Mouse (Mus musculus): ENCODE measurements around the gene Syt10. TPM values are rescaled to one million over a fixed set of nuclear protein-coding genes. Genes with fewer than 3 reads are reported as not detected.

Gene Syt10
- polyA plus RNA-seq, 1 experiment from 2014 or later, result 0.16 TPM

Small RNA genes within 50 kb of the gene (microRNA-seq; reads per million reads assigned to microRNA genes)
- gene Gm24643, result not detected

Other genes with a start within 250 kb of the Syt10 start
- gene Rabl2, start 249.9 kb downstream of the Syt10 start, polyA plus RNA-seq (2014; fragmentation: Nextera tagmentation; extraction: Ambion mirVana), result 84.3 and 87.3 TPM in 2 replicates